Mouse (Mus musculus): ENCODE data around the gene Drg2.
"Not testable (repeated sequence)": the region's sequence is repeated elsewhere in the genome, so short reads cannot be mapped to it uniquely, and the experiment has no call there.

Drg2 gene

DNA sequence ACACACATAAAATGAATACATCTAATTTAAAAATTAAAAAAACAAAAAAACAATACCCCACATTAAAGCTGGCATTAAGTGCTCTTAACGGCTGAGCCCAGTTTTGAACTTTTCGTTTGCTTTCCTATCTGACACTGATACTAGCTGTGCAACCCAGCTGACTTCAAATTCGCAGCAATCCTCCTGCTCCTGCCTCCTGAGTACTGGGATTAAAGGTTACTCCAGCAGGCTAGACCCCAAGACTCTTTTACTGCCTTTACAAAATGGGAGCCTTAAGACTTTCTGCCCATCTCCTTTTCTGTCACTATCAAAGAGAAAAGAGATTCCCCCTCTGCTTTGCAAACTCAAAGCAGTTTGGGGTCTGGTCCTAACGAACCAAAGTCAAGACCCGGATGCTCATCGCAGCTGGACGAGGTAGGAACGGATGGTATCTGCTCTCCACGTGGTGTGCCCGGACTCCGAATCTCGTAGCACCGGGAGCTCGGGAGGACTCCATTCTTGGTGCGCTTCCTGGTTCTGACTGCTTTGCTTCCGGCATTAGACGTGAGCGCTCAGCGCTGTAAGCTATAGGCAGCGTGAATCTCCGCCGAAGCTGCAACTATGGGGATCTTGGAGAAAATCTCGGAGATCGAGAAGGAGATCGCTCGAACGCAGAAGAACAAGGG is at the start of gene Drg2:
Gene Drg2 (plus strand): TSS at position 512 of the 665 bp plus-strand sequence.
- peak; percentile 78 to 86 for DNase-seq (ENCODE audit: low spot score in 2 of 2)

GRCm38 (mm10) chr11:60406606-60407005 is 47.8 kb upstream of the Drg2 start:
- no peak for DNase-seq (ENCODE audit: low spot score in 2 of 2)

DNA sequence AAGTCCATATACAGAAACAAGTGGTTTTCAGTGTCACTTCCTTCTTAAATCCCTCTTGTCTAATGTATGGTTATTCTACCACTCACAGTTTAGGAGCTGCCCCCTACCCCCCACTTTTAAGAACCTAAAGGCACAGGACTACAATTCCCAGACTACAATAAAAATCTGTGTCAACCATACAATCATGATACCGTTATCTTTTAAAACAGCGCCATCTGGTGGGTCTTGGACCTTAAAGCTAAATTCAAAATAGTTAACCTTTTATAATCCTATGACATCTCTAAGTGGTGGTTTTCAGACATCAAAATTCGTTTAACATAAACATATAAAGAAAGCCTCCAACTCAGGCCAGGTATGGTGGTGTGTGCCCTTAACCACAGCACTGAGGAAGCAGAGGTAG is 42.2 kb upstream of the Drg2 start:
- DNase-seq (ENCODE audit: low spot score in 2 of 2), result peak; percentile 17 to 58

GRCm38 (mm10) chr11:60412921-60413320 is 41.5 kb upstream of the Drg2 start:
- DNase-seq (ENCODE audit: low spot score in 2 of 2), result no peak

GRCm38 (mm10) chr11:60416590-60416962 is 37.8 kb upstream of the Drg2 start:
- DNase-seq (ENCODE audit: low spot score in 2 of 2), result no peak

DNA sequence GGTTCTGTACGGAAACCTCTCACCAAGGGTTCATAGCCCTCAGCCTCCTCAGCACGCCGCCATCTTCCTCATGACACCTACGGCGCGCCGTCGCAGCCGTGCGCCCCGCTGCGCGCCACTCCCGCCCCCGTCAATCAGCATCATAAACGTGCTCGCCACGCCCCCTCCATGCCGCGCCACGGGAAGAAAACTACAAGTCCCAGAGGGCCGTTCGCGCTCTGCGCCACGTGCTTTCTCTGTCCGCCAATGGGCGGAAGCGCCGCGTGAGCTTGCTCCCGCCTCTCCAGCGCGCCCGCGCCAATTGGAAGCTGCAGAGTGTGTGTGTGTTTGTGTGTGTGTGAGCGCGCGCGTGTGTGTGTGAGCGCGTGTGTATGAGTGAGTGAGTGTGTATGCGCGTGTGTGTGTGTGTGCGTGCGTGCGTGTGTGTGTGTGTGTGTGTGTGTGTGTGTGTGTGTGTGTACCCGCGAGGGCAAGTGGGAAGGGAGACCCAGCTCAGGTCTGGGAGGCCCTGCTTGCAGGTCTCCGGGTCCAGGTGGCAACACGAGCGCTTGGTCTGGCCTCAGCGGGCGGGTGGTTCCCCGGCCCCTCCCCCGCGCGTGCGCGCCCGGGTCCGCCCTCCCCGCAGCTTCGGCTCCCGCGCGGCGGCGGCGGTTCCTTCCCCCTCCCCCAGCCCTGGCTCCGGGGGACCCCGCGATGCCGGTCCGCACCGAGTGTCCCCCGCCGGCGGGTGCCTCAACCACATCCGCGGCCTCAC is 37.3 kb upstream of the Drg2 start, which contains the start of gene Gid4:
Gene Gid4 (plus strand): TSS at position 183 of the 754 bp plus-strand sequence.
- DNase-seq (ENCODE audit: low spot score in 2 of 2), result peak; percentile 93 to 98

DNA sequence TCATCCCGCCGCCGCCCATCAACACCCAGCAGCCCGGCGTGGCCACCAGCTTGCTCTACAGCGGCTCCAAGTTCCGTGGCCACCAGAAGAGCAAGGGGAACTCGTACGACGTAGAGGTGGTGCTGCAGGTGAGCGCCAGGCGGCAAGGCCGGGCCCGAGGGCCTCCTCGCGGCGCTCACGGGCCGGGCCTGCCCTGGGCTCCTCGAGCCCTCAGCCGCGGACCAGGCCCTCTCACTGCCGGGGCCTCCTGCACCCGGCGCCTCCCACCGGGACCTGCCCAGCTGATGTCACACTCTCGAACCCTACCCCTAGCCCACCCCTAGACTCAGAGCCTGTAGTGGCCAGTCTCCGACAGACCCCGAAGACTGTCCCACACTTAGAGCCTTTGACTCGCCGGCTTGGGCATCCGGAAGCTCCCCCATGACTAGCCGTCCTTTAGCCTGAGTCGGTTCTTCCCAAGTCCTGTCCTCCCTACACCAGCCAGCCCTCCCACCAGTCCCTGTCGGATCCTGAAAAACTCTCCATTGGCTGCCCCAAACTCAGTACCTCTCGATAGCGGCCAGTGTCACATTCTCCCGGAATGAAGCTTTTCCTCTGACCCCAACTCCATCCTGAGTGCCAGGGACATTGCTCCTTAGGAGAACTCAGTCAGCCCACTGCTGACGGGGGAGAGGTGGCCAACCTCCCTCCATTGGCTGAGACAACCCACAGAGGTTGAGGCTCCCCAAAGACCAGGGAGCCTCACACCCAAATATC is 36.5 kb upstream of the Drg2 start, which contains the start of gene Atpaf2:
Gene Atpaf2 (minus strand): TSS at position 741 of the 756 bp plus-strand sequence.
- DNase-seq (ENCODE audit: low spot score in 2 of 2), result no peak

DNA sequence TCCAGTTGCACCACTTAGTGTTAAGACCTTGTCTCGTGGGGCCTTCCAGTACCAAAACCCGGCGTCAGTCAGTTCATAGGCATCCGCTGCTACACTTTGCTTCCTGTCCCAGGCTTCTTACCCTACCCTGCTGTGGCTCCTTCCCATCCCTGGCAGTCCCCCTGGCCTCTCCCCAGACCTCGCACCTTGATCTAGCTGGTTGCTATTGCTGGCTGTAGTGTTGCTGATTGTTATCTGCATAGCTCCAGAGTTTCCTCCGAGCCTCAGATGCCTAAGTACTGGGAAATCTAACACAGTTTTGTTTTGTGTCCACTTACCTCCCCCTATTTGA is 36.0 kb upstream of the Drg2 start:
- peak in 1 of 2 experiments; percentile 10 for DNase-seq (ENCODE audit: low spot score in 2 of 2)

- no peak for DNase-seq (ENCODE audit: low spot score in 2 of 2)
These were observed 32.2 kb upstream of the Drg2 start for GRCm38 (mm10) chr11:60422046-60422668.

- DNase-seq (ENCODE audit: low spot score in 2 of 2), result no peak
These were observed 31.4 kb upstream of the Drg2 start for GRCm38 (mm10) chr11:60423006-60423405.

DNA sequence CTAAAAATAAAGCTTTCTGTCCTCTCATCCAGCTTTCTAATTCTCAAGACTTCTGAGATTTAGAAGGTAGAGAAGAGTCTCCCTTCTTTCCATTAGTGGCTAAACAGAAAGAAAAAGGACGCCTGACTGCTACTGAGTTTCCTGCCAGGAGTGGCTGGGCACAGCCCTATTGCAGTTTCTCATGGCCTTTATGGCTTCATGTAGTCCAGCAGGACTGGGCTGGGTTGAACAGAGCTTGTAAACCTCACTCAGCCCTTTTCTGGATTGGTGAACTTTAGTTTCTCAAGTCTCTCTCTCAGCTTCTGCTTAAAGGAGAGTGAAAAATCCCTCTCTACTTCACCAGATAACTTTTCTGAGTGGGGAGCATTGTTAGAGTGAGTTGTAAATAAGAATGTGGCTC is 28.0 kb upstream of the Drg2 start:
- DNase-seq (ENCODE audit: low spot score in 2 of 2), result no peak

DNA sequence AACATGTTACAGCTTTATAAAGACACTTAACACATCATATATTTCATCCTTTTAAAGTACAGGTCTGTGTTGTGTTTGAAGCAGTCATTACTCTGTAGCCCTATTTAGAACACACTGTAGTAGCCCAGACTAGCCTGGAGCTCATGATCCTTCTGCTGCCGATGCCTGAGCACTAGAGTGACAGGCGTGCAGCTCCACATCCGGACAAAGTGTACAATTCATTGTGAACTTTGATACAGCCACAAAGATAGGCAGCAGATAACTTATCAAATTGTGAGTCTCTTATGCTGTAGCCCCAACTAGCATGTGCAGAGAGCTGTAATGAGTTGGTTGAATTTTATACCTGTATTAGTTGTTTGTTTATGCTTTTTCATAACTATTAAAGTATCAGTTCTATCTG is 26.8 kb upstream of the Drg2 start:
- DNase-seq (ENCODE audit: low spot score in 2 of 2), result no peak

GRCm38 (mm10) chr11:60433501-60433900 is 20.9 kb upstream of the Drg2 start:
- DNase-seq (ENCODE audit: low spot score in 2 of 2), result no peak

GRCm38 (mm10) chr11:60435133-60435532 is 19.3 kb upstream of the Drg2 start:
- DNase-seq (ENCODE audit: low spot score in 2 of 2), result no peak

DNA sequence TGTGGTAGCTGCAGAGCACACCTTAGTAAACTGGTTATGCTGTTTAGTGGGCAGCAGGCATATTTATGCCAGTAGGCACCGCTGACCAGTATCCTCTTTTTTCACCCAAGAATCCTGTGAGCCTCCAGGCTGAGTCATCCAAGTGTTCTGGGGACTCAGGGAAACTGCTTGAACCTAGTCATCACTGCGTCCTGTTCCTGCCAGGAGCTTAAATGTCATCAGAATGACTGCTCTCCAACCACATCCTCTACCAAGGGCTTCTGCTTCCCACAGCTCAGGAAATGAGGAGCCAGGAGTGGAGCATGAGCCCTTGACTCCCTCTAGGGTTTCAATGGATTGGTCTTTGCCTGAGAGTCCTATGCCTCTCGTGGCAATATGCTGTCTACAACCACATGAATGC is 17.8 kb upstream of the Drg2 start:
- no peak for DNase-seq (ENCODE audit: low spot score in 2 of 2)

- DNase-seq (ENCODE audit: low spot score in 2 of 2), result not testable (repeated sequence)
These were observed 14.8 kb upstream of the Drg2 start for GRCm38 (mm10) chr11:60439621-60440020.

- no peak for DNase-seq (ENCODE audit: low spot score in 2 of 2)
These were observed 14.2 kb upstream of the Drg2 start for GRCm38 (mm10) chr11:60440176-60440575.

- no peak for DNase-seq (ENCODE audit: low spot score in 2 of 2)
These were observed 11.5 kb upstream of the Drg2 start for GRCm38 (mm10) chr11:60442896-60443295.

DNA sequence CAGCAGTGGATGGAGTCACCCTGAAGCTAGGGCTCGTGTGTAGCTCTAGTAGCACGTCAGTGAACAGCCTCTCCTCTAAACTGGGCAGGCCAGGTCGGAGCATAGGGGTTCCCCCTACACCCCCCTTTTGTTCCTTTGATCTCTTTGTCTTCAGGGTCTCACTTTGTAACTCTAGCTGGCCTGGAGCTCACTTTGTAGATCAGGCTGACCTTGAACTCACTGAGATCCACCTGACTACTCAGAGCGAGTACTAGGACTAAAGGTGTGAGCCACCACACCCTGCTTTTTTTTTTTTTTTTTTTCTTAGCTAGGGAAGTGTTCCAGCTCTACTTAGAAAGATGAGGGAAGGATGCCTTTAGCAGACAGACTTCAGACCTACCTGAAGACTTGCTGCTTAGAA is 10.4 kb upstream of the Drg2 start:
- no peak for DNase-seq (ENCODE audit: low spot score in 2 of 2)

DNA sequence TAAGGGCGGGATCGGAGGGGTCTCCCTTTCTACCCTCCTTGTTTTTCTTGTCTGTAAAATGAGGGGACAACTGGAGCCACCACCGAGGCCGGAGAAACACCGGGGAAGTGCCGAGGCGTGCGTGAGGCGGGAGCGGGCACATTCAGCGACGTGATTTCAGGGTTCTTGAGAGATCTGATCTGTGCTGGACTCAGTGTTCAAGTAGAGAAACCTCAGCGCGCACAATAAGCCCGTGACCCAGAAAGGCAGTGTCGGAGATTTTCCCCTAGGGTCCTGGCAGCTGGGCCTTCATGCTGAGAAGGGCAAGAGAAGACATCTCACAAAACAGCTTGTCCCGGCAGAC is 325 bp downstream of the Drg2 start:
- DNase-seq (ENCODE audit: low spot score in 2 of 2), result no peak

DNA sequence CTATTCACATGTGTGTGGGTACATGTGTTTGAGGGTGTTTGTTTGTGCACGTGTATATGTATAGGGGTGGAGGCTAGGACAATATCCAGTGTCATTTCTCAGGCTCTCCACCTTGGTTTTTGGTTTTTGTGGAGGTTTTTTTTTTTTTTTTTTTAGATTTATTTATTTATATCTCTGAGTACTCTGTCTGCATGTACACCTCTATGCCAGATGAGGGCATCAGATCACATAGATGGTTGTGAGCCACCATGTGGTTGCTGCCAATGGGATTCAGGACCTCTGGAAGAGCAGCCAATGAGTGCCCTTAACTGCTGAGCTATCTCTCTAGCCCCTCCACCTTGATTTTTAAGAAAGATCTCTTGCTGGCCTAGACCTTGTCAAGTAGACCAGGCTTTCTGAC is 3.6 kb downstream of the Drg2 start:
- DNase-seq (ENCODE audit: low spot score in 2 of 2), result no peak

- DNase-seq (ENCODE audit: low spot score in 2 of 2), result no peak
These were observed 11.6 kb downstream of the Drg2 start for GRCm38 (mm10) chr11:60465943-60466380.

All from heart, adult 9 months (tissue).